8 mouse cellular contexts compared by ENCODE assay signal in genomic region chr16:17110771-17111743, GRCm38 (mm10). TPM values are rescaled to one million over a fixed set of nuclear protein-coding genes. Genes with fewer than 3 reads are reported as not detected.
DNase-seq lines count a peak whose midpoint lies in the region; ATAC-seq and TF ChIP-seq lines count a peak whose summit lies in the region.

Ppil2 (minus strand) TSS chr16:17111257.

- H3K9me3 ChIP-seq in MEL (replicated peaks; ENCODE audit: insufficient read depth, low read length): no peaks in the 10 kb centered on the region
- H3K9me3 ChIP-seq in forebrain, embryonic 16.5 days (ENCODE audit: control insufficient read depth, low read length): no peaks in the 10 kb centered on the region
- no peaks in the 10 kb centered on the region for H3K9me3 ChIP-seq in lung, embryonic 14.5 days (ENCODE audit: low read depth, low read length)

- peak within 1 kb of the TSS; percentile 88 for H3K27ac ChIP-seq in MEL (ENCODE audit: control insufficient read depth, low read depth, low read length)
- H3K27ac ChIP-seq in forebrain, embryonic 16.5 days (ENCODE audit: low read length): 0 out of 2 replicates have a peak within 1 kb of the TSS, but pooled peaks have one; percentile 58
- H3K27ac ChIP-seq in layer of hippocampus, adult 2 months: peak within 1 kb of the TSS; percentile 80
- H3K27ac ChIP-seq in lung, embryonic 14.5 days (ENCODE audit: low read depth): no peak within 1 kb of the TSS; the same call in 1 of the 2 replicates

- TF ChIP-seq CTCF in MEL (IDR thresholded peaks at IDR 0.05 in 2 of 3, conservative IDR thresholded peaks at IDR 0.05 in 1 of 3; ENCODE audit: control insufficient read depth in 1 of 3, insufficient read depth in 1 of 3, low read depth in 2 of 3, low read length in 3 of 3, poor library complexity in 1 of 3, severe bottlenecking in 1 of 3): no peak
- no peak for TF ChIP-seq CTCF in layer of hippocampus, adult 2 months (conservative IDR thresholded peaks at IDR 0.05)
- TF ChIP-seq CTCF in lung, embryonic 14.5 days (IDR thresholded peaks at IDR 0.05; ENCODE audit: low read depth): no peak

- peak within 1 kb of the TSS; percentile 87 for H3K9ac ChIP-seq in MEL (ENCODE audit: control insufficient read depth, low read depth, low read length, poor library complexity, severe bottlenecking)
- peak within 1 kb of the TSS; percentile 79 for H3K9ac ChIP-seq in forebrain, embryonic 16.5 days (replicated peaks; ENCODE audit: low read depth, low read length)
- peak within 1 kb of the TSS; percentile 80 for H3K9ac ChIP-seq in lung, embryonic 14.5 days

- H3K36me3 ChIP-seq in MEL (ENCODE audit: control insufficient read depth in 1 of 2, insufficient read depth in 2 of 2, low read length in 2 of 2): peaks cover 1 to 9% of the 10 kb centered on the region in 2 experiments; a peak in 2 of 4 replicates
- peaks cover 12% of the 10 kb centered on the region for H3K36me3 ChIP-seq in forebrain, embryonic 16.5 days (ENCODE audit: control insufficient read depth, insufficient read depth)
- H3K36me3 ChIP-seq in lung, embryonic 14.5 days (ENCODE audit: insufficient read depth): peaks cover 38% of the 10 kb centered on the region

- H3K27me3 ChIP-seq in MEL (ENCODE audit: control insufficient read depth in 1 of 2, insufficient read depth in 2 of 2, low read length in 2 of 2): no peaks in the 10 kb centered on the region
- H3K27me3 ChIP-seq in forebrain, embryonic 16.5 days (replicated peaks; ENCODE audit: control insufficient read depth, insufficient read depth, low read length): no peaks in the 10 kb centered on the region
- no peaks in the 10 kb centered on the region for H3K27me3 ChIP-seq in lung, embryonic 14.5 days (ENCODE audit: insufficient read depth, low read length)

- intact Hi-C loops in heart, postnatal 36 days (cut with DNase I): loop anchor here (5.0 kb wide), 1 partner anchor 129 kb away; the partner anchor contains the start of gene Mapk1

- peak within 1 kb of the TSS; percentile 79 for H3K4me2 ChIP-seq in forebrain, embryonic 16.5 days (ENCODE audit: low read length)
- H3K4me2 ChIP-seq in lung, embryonic 14.5 days: peak within 1 kb of the TSS; percentile 69

- TF ChIP-seq EP300 in MEL (IDR thresholded peaks at IDR 0.05; ENCODE audit: low read depth in 1 of 2, low read length in 2 of 2): no peak

- 8% methylated on average over 37 of the region's 38 CpGs for whole genome bisulfite sequencing in forebrain, embryonic 16.5 days
- WGBS in lung, embryonic 14.5 days: 6% methylated on average over 37 of the region's 38 CpGs

- H3K79me2 ChIP-seq in MEL (ENCODE audit: control insufficient read depth, insufficient read depth, low read length, poor library complexity): peaks cover 2% of the 10 kb centered on the region

- ATAC-seq in forebrain, embryonic 16.5 days: peak; percentile 95
- ATAC-seq in lung, embryonic 14.5 days (ENCODE audit: insufficient read depth): peak; percentile 88
- peak; percentile 85 for ATAC-seq in neutrophil, adult 5-6 weeks (ENCODE audit: extremely low read depth, insufficient number of reproducible peaks, low FRiP score, poor library complexity, severe bottlenecking)

- no peak for TF ChIP-seq RAD21 in MEL (IDR thresholded peaks at IDR 0.05; ENCODE audit: low read depth, low read length)

- peaks cover 3 to 6% of the 10 kb centered on the region in 2 experiments for H3K4me1 ChIP-seq in MEL (ENCODE audit: control insufficient read depth in 1 of 2, insufficient read depth in 2 of 2, low read length in 2 of 2)
- peaks cover 12% of the 10 kb centered on the region for H3K4me1 ChIP-seq in forebrain, embryonic 16.5 days (replicated peaks; ENCODE audit: control insufficient read depth, insufficient read depth, low read length)
- peaks cover 6% of the 10 kb centered on the region; the same call in 1 of the 2 replicates for H3K4me1 ChIP-seq in lung, embryonic 14.5 days (ENCODE audit: insufficient read depth)

- peak; percentile 91 for DNase-seq in MEL (ENCODE audit: low read depth, low spot score)
- DNase-seq in cerebellum, adult 11-12 months: peak; percentile 68
- DNase-seq in heart, postnatal 36 days: peak; percentile 72 to 75
- DNase-seq in layer of hippocampus, adult 2 months (ENCODE audit: low spot score in 2 of 2): peak; percentile 76 to 80
- DNase-seq in lung, embryonic 14.5 days: peak; percentile 89
- DNase-seq in testis, postnatal 14 days (ENCODE audit: low spot score): peak; percentile 83

- TF ChIP-seq POLR2A in MEL (IDR thresholded peaks at IDR 0.05; ENCODE audit: control insufficient read depth in 1 of 2, insufficient read depth in 1 of 2, low read depth in 1 of 2, low read length in 2 of 2, poor library complexity in 1 of 2): peak; percentile 83 to 88

- peak within 1 kb of the TSS; percentile 71 to 90 for H3K4me3 ChIP-seq in MEL (ENCODE audit: control insufficient read depth in 1 of 2, insufficient read depth in 1 of 2, low read depth in 2 of 2, low read length in 2 of 2)
- peak within 1 kb of the TSS; percentile 81 for H3K4me3 ChIP-seq in forebrain, embryonic 16.5 days (replicated peaks; ENCODE audit: low read length)
- peak within 1 kb of the TSS; percentile 79 for H3K4me3 ChIP-seq in layer of hippocampus, adult 2 months
- peak within 1 kb of the TSS; percentile 62 for H3K4me3 ChIP-seq in lung, embryonic 14.5 days (ENCODE audit: low read depth, low read length)

TF ChIP-seq in MEL, 35 proteins besides CTCF, POLR2A, EP300 and RAD21 (continues in another document):
- TF ChIP-seq CHD2 (IDR thresholded peaks at IDR 0.05; ENCODE audit: low read length): no peak
- no peak for TF ChIP-seq MYB (IDR thresholded peaks at IDR 0.05; ENCODE audit: low read depth, low read length)
- TF ChIP-seq NRF1 (IDR thresholded peaks at IDR 0.05; ENCODE audit: insufficient read depth, low read depth, low read length, poor library complexity, severe bottlenecking): no peak
- TF ChIP-seq ZKSCAN1 (IDR thresholded peaks at IDR 0.05; ENCODE audit: low read depth, low read length): no peak
- TF ChIP-seq GATA1 (IDR thresholded peaks at IDR 0.05; ENCODE audit: low read depth, low read length): no peak
- peak; percentile 89 for TF ChIP-seq NELFE (IDR thresholded peaks at IDR 0.05; ENCODE audit: low read depth, low read length)
- no peak; the same call in 1 of the 2 replicates for TF ChIP-seq RCOR1 (IDR thresholded peaks at IDR 0.05; ENCODE audit: low read depth, low read length)
- no peak for TF ChIP-seq ETS1 (IDR thresholded peaks at IDR 0.05; ENCODE audit: low read depth, low read length)
- no peak for TF ChIP-seq USF2 (IDR thresholded peaks at IDR 0.05; ENCODE audit: borderline replicate concordance in 1 of 2, insufficient read depth in 1 of 2, low read depth in 1 of 2, low read length in 2 of 2)
- TF ChIP-seq SIN3A (IDR thresholded peaks at IDR 0.05; ENCODE audit: low read length): peak; percentile 84; the same call in 1 of the 2 replicates
- TF ChIP-seq BHLHE40 (IDR thresholded peaks at IDR 0.05; ENCODE audit: borderline replicate concordance, low read depth, low read length): no peak
- no peak for TF ChIP-seq POLR2AphosphoS5 (IDR thresholded peaks at IDR 0.05; ENCODE audit: borderline replicate concordance, low read depth, low read length)
- TF ChIP-seq MEF2A (IDR thresholded peaks at IDR 0.05; ENCODE audit: extremely low read depth, insufficient replicate concordance, low read depth, low read length, poor library complexity, severe bottlenecking): no peak
- peak; percentile 82 for TF ChIP-seq POLR2AphosphoS2 (IDR thresholded peaks at IDR 0.05; ENCODE audit: low read length)
- TF ChIP-seq MAX (IDR thresholded peaks at IDR 0.05; ENCODE audit: low read length): peak; percentile 72; the same call in 1 of the 2 replicates
- TF ChIP-seq CHD1 (IDR thresholded peaks at IDR 0.05; ENCODE audit: low read depth, low read length): no peak
- peak; percentile 59; the same call in 1 of the 2 replicates for TF ChIP-seq TCF12 (IDR thresholded peaks at IDR 0.05; ENCODE audit: low read depth, low read length)
- no peak for TF ChIP-seq MAFK (IDR thresholded peaks at IDR 0.05; ENCODE audit: borderline replicate concordance, low read depth, low read length)
- TF ChIP-seq ZMIZ1 (IDR thresholded peaks at IDR 0.05; ENCODE audit: low read depth, low read length): peak; percentile 80
- TF ChIP-seq SMC3 (IDR thresholded peaks at IDR 0.05; ENCODE audit: low read depth, low read length): no peak
- peak; percentile 95 for TF ChIP-seq ELF1 (IDR thresholded peaks at IDR 0.05; ENCODE audit: low read depth, low read length)
- TF ChIP-seq E2F4 (IDR thresholded peaks at IDR 0.05; ENCODE audit: borderline replicate concordance, low read depth, low read length): no peak
- no peak for TF ChIP-seq JUND (IDR thresholded peaks at IDR 0.05; ENCODE audit: low read depth, low read length)
- no peak for TF ChIP-seq USF1 (IDR thresholded peaks at IDR 0.05; ENCODE audit: low read depth, low read length)
- no peak for TF ChIP-seq GABPA (IDR thresholded peaks at IDR 0.05; ENCODE audit: low read depth, low read length)
- TF ChIP-seq TAL1 (IDR thresholded peaks at IDR 0.05; ENCODE audit: low read length): no peak
- peak; percentile 77 for TF ChIP-seq TBP (IDR thresholded peaks at IDR 0.05; ENCODE audit: low read depth, low read length)
- peak; percentile 38; the same call in 1 of the 2 replicates for TF ChIP-seq ZNF384 (IDR thresholded peaks at IDR 0.05; ENCODE audit: low read depth, low read length)
- TF ChIP-seq MYC (IDR thresholded peaks at IDR 0.05; ENCODE audit: low read depth, low read length): 0 out of 2 replicates have a peak, but pooled peaks have one; percentile 54
- 0 out of 2 replicates have a peak, but pooled peaks have one; percentile 28 for TF ChIP-seq MAZ (IDR thresholded peaks at IDR 0.05; ENCODE audit: low read depth, low read length)
- peak; percentile 90 for TF ChIP-seq KAT2A (conservative IDR thresholded peaks at IDR 0.05; ENCODE audit: low read depth, low read length)
- TF ChIP-seq UBTF (IDR thresholded peaks at IDR 0.05; ENCODE audit: borderline replicate concordance, insufficient read depth, low read depth, low read length): no peak
- no peak for TF ChIP-seq ZC3H11A (IDR thresholded peaks at IDR 0.05; ENCODE audit: low read depth, low read length)
- TF ChIP-seq HCFC1 (IDR thresholded peaks at IDR 0.05; ENCODE audit: low read depth, low read length): peak; percentile 98

RNA-seq across cellular contexts. Expression of gene Ppil2, which starts in this region (rescaled TPM):
- total RNA-seq in MEL (2012; rRNA removed): 62.1 and 62.9 TPM in 2 replicates
- polyA plus RNA-seq in MEL (2012; ENCODE audit: insufficient read depth in 1 of 2, insufficient read length in 2 of 2, low read depth in 1 of 2, low replicate concordance in 2 of 2, missing spikeins in 1 of 2): 10 to 100 TPM in 1 of 2 experiments, not detected in 1; 81.2 TPM
- polyA plus RNA-seq in forebrain, embryonic 16.5 days (2015; fragmentation: Nextera tagmentation; extraction: Ambion mirVana): 158 and 182 TPM in 2 replicates
- total RNA-seq in heart, postnatal 36 days (2021): 10 to 100 TPM; 39.7 to 40.4 TPM
- 100 to 1,000 TPM in 1 of 2 experiments, 10 to 100 TPM in 1; 91.3 to 105 TPM for total RNA-seq in layer of hippocampus, adult 2 months (2021)
- polyA plus RNA-seq in lung, embryonic 14.5 days (2014; fragmentation: Nextera tagmentation; extraction: Ambion mirVana): 119 and 136 TPM in 2 replicates
- 126 and 148 TPM in 2 replicates for total RNA-seq in neutrophil, adult 5-6 weeks (2017)
